ENCODE assay signal across 26 mouse cellular contexts in the genomic region with DNA sequence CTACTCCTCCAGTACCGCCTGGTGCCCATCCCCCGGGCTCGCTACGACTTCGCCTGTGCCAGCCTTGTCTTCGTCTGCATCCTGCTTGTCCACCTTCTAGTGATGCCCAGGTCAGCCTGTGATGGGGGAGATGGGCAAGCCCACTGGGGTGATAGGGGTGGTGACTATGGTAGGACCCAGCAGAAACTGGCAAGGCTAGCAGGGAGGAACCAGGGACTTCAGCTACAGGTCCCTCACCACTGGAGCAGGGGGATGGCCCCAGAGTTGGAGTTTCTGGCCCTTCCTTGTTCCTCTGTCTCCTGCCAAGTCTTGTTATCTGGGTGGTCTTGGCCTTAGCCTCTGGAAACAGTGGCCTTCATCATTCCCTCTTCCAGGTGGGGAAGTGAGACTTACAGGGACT. TPM values are rescaled to one million over a fixed set of nuclear protein-coding genes. Genes with fewer than 3 reads are reported as not detected.
DNase-seq lines count a peak whose midpoint lies in the region; ATAC-seq and TF ChIP-seq lines count a peak whose summit lies in the region.
"Had no signal": no experiment of that assay in that cellular context is flagged by ENCODE, and none has a peak within 500 bp of the region (broad histone marks: within the 10 kb centered on the region; RNA-seq: fewer than 3 reads in every experiment).

No protein-coding gene starts in this region.

- DNase-seq in gastrocnemius, adult 2 months, result peak; percentile 22
- no peak for DNase-seq in gastrocnemius, postnatal 10 days
- no peak for DNase-seq in liver, embryonic 13.5 days
- DNase-seq in limb, embryonic 10.5 days (ENCODE audit: low spot score), result no peak
- no peak for DNase-seq in cerebellum, adult 11 months
- DNase-seq: adrenal gland, postnatal 10 days; adrenal gland, postnatal 36 days; B cell, adult 2 months; cerebellum, adult 9-11 months; cerebellum, postnatal 25 days; gastrocnemius, postnatal 25 days; heart, postnatal 14 days; heart, postnatal 4 days had no signal

- H3K4me2 ChIP-seq in liver, embryonic 13.5 days, result no peak overlapping the region
- no peak overlapping the region for H3K4me2 ChIP-seq in liver, embryonic 12.5 days
- H3K4me2 ChIP-seq: embryonic facial prominence, embryonic 12.5 days; embryonic facial prominence, embryonic 15.5 days; forebrain, embryonic 12.5 days; heart, embryonic 13.5 days; hindbrain, embryonic 14.5 days had no signal

- WGBS in liver, embryonic 13.5 days (ENCODE audit: insufficient replicate concordance), result 86% methylated on average over 6 of the region's 6 CpGs
- 97% methylated on average over 6 of the region's 6 CpGs for WGBS in liver, embryonic 12.5 days (ENCODE audit: insufficient replicate concordance)
- 94% methylated on average over 6 of the region's 6 CpGs for WGBS in limb, embryonic 10.5 days

- ATAC-seq in liver, embryonic 13.5 days (ENCODE audit: low read depth), result no peak
- no peak for ATAC-seq in liver, embryonic 12.5 days
- ATAC-seq: forebrain, embryonic 16.5 days; hindbrain, postnatal 0 days; inflammation-experienced regulatory T-cells, adult 6 months; intestine, embryonic 16.5 days; Patski had no signal

- H3K36me3 ChIP-seq in liver, embryonic 13.5 days, result peaks cover 100% of the 10 kb centered on the region
- peaks cover 100% of the 10 kb centered on the region for H3K36me3 ChIP-seq in liver, embryonic 12.5 days
- H3K36me3 ChIP-seq in limb, embryonic 10.5 days, result peaks cover 16% of the 10 kb centered on the region

- H3K4me1 ChIP-seq in liver, embryonic 13.5 days (replicated peaks), result no peaks in the 10 kb centered on the region
- no peaks in the 10 kb centered on the region for H3K4me1 ChIP-seq in liver, embryonic 12.5 days
- H3K4me1 ChIP-seq in limb, embryonic 10.5 days, result peaks cover 25% of the 10 kb centered on the region

- intact Hi-C loops in gastrocnemius, adult 2 months (cut with DNase I), result no loop called here

- no peak overlapping the region for H3K4me3 ChIP-seq in gastrocnemius, adult 2 months
- H3K4me3 ChIP-seq in liver, embryonic 13.5 days (replicated peaks), result no peak overlapping the region
- H3K4me3 ChIP-seq in liver, embryonic 12.5 days, result no peak overlapping the region
- no peak overlapping the region for H3K4me3 ChIP-seq in limb, embryonic 10.5 days
- H3K4me3 ChIP-seq: embryonic facial prominence, embryonic 12.5 days; embryonic facial prominence, embryonic 15.5 days; forebrain, embryonic 12.5 days; heart, embryonic 13.5 days had no signal

- no peak overlapping the region for H3K9ac ChIP-seq in liver, embryonic 13.5 days
- no peak overlapping the region for H3K9ac ChIP-seq in liver, embryonic 12.5 days
- H3K9ac ChIP-seq: embryonic facial prominence, embryonic 12.5 days; embryonic facial prominence, embryonic 15.5 days; forebrain, embryonic 12.5 days; heart, embryonic 13.5 days; hindbrain, embryonic 14.5 days had no signal

- H3K27ac ChIP-seq in gastrocnemius, adult 2 months, result no peak overlapping the region
- H3K27ac ChIP-seq in liver, embryonic 13.5 days, result peak overlapping the region; percentile 15; the same call in 1 of the 2 replicates
- H3K27ac ChIP-seq in liver, embryonic 12.5 days, result no peak overlapping the region
- peak overlapping the region; percentile 44; the same call in 1 of the 2 replicates for H3K27ac ChIP-seq in limb, embryonic 10.5 days
- H3K27ac ChIP-seq: embryonic facial prominence, embryonic 12.5 days; embryonic facial prominence, embryonic 15.5 days; forebrain, embryonic 12.5 days; heart, embryonic 13.5 days; hindbrain, embryonic 14.5 days; hindbrain, postnatal 0 days had no signal

- TF ChIP-seq CTCF in gastrocnemius, adult 2 months (IDR thresholded peaks at IDR 0.05), result no peak

- no peaks in the 10 kb centered on the region for H3K27me3 ChIP-seq in liver, embryonic 13.5 days
- H3K27me3 ChIP-seq in liver, embryonic 12.5 days (replicated peaks), result no peaks in the 10 kb centered on the region
- H3K27me3 ChIP-seq in limb, embryonic 10.5 days (ENCODE audit: low read depth, poor library complexity, severe bottlenecking), result no peaks in the 10 kb centered on the region
- H3K27me3 ChIP-seq: CH12.LX; embryonic facial prominence, embryonic 12.5 days; embryonic facial prominence, embryonic 15.5 days; forebrain, embryonic 12.5 days; Patski had no signal

- no peaks in the 10 kb centered on the region for H3K9me3 ChIP-seq in liver, embryonic 13.5 days (replicated peaks)
- no peaks in the 10 kb centered on the region for H3K9me3 ChIP-seq in liver, embryonic 12.5 days (replicated peaks)
- no peaks in the 10 kb centered on the region for H3K9me3 ChIP-seq in limb, embryonic 10.5 days (replicated peaks)
- H3K9me3 ChIP-seq: embryonic facial prominence, embryonic 12.5 days; embryonic facial prominence, embryonic 15.5 days; forebrain, embryonic 12.5 days; G1E; heart, embryonic 13.5 days had no signal

RNA-seq across cellular contexts. Expression of a gene that starts 41.9 kb away (rescaled TPM):
- 10 to 100 TPM; 74.5 to 85.4 TPM for total RNA-seq in gastrocnemius, adult 2 months (2021)
- total RNA-seq in gastrocnemius, postnatal 10 days (2021), result 10 to 100 TPM; 61.2 to 73.3 TPM
- 46.1 and 49.3 TPM in 2 replicates for polyA plus RNA-seq in liver, embryonic 13.5 days (2015; fragmentation: Nextera tagmentation; extraction: Ambion mirVana)
- 61.3 and 64.7 TPM in 2 replicates for polyA plus RNA-seq in liver, embryonic 12.5 days (2016; fragmentation: Nextera tagmentation; extraction: Ambion mirVana)
- 78.8 and 88.8 TPM in 2 replicates for polyA plus RNA-seq in limb, embryonic 10.5 days (2016; fragmentation: Nextera tagmentation; extraction: Ambion mirVana)

RNA-seq across cellular contexts. Expression of a gene that starts 47.9 kb away (rescaled TPM):
- 1 to 10 TPM; 3.4 to 6.6 TPM for total RNA-seq in gastrocnemius, adult 2 months (2021)
- 10 to 100 TPM; 12.7 to 17.7 TPM for total RNA-seq in gastrocnemius, postnatal 10 days (2021)
- 26.1 and 27.0 TPM in 2 replicates for polyA plus RNA-seq in liver, embryonic 13.5 days (2015; fragmentation: Nextera tagmentation; extraction: Ambion mirVana)
- polyA plus RNA-seq in liver, embryonic 12.5 days (2016; fragmentation: Nextera tagmentation; extraction: Ambion mirVana), result 38.0 and 41.6 TPM in 2 replicates
- polyA plus RNA-seq in limb, embryonic 10.5 days (2016; fragmentation: Nextera tagmentation; extraction: Ambion mirVana), result 2.2 and 3.1 TPM in 2 replicates

Comparison
In these comparisons a context has a peak if more than half of its experiments do, and no peak if none do; other contexts are left out.
1. H3K27ac ChIP-seq: peak in liver, embryonic 13.5 days (single experiment) and limb, embryonic 10.5 days (single experiment); none in gastrocnemius, adult 2 months (single experiment) and liver, embryonic 12.5 days (single experiment).